Comparison of ENCODE assay signal across 8 mouse cellular contexts in genomic region chr3:84952135-84952534, GRCm38 (mm10).
DNase-seq lines count a peak whose midpoint lies in the region; ATAC-seq and TF ChIP-seq lines count a peak whose summit lies in the region.

No protein-coding gene starts in this region.

- peak; percentile 98 for TF ChIP-seq POLR2A in cortical plate, adult 2 months (IDR thresholded peaks at IDR 0.05; ENCODE audit: extremely low read depth, insufficient read depth, low read length)

- no peaks in the 10 kb centered on the region for H3K36me3 ChIP-seq in intestine, embryonic 16.5 days (ENCODE audit: control insufficient read depth, insufficient read depth, low read length)
- H3K36me3 ChIP-seq in midbrain, embryonic 12.5 days, result no peaks in the 10 kb centered on the region
- H3K36me3 ChIP-seq in stomach, embryonic 14.5 days (ENCODE audit: control insufficient read depth, insufficient read depth, low read length), result no peaks in the 10 kb centered on the region

- no peak for TF ChIP-seq CTCF in cortical plate, adult 2 months (IDR thresholded peaks at IDR 0.05; ENCODE audit: extremely low read depth, insufficient read depth, low read length)

- H3K9me3 ChIP-seq in intestine, embryonic 16.5 days (ENCODE audit: control insufficient read depth, low read length), result no peaks in the 10 kb centered on the region
- no peaks in the 10 kb centered on the region for H3K9me3 ChIP-seq in midbrain, embryonic 12.5 days
- no peaks in the 10 kb centered on the region for H3K9me3 ChIP-seq in stomach, embryonic 14.5 days (ENCODE audit: control insufficient read depth, low read depth, low read length)

- peak; percentile 100 for ATAC-seq in intestine, embryonic 16.5 days
- ATAC-seq in midbrain, embryonic 12.5 days (ENCODE audit: low FRiP score, low read depth), result peak; percentile 97
- peak; percentile 99 for ATAC-seq in stomach, embryonic 14.5 days (ENCODE audit: insufficient number of reproducible peaks, insufficient read depth, low FRiP score, low read depth)

- H3K27me3 ChIP-seq in intestine, embryonic 16.5 days (replicated peaks; ENCODE audit: control insufficient read depth, insufficient read depth, low read length), result no peaks in the 10 kb centered on the region
- no peaks in the 10 kb centered on the region for H3K27me3 ChIP-seq in midbrain, embryonic 12.5 days
- no peaks in the 10 kb centered on the region for H3K27me3 ChIP-seq in stomach, embryonic 14.5 days (ENCODE audit: control insufficient read depth, insufficient read depth, low read length)

- peak overlapping the region; percentile 64 for H3K9ac ChIP-seq in intestine, embryonic 16.5 days (ENCODE audit: low read depth, low read length)
- H3K9ac ChIP-seq in midbrain, embryonic 12.5 days (replicated peaks), result peak overlapping the region; percentile 67
- H3K9ac ChIP-seq in stomach, embryonic 14.5 days (replicated peaks; ENCODE audit: low read depth, low read length), result peak overlapping the region; percentile 30; the same call in 1 of the 2 replicates

- H3K4me1 ChIP-seq in cortical plate, adult 2 months (ENCODE audit: control insufficient read depth, insufficient read depth, low read length), result no peaks in the 10 kb centered on the region
- no peaks in the 10 kb centered on the region for H3K4me1 ChIP-seq in intestine, embryonic 16.5 days (ENCODE audit: control insufficient read depth, insufficient read depth, low read length)
- peaks cover 10% of the 10 kb centered on the region; the same call in 1 of the 2 replicates for H3K4me1 ChIP-seq in midbrain, embryonic 12.5 days
- H3K4me1 ChIP-seq in stomach, embryonic 14.5 days (ENCODE audit: control insufficient read depth, insufficient read depth, low read length), result no peaks in the 10 kb centered on the region

- H3K27ac ChIP-seq in cortical plate, adult 2 months (ENCODE audit: insufficient read depth, low read length), result peak overlapping the region; percentile 78
- H3K27ac ChIP-seq in intestine, embryonic 16.5 days (ENCODE audit: low read length), result peak overlapping the region; percentile 65
- H3K27ac ChIP-seq in midbrain, embryonic 12.5 days (replicated peaks), result peak overlapping the region; percentile 90
- peak overlapping the region; percentile 84; the same call in 1 of the 2 replicates for H3K27ac ChIP-seq in stomach, embryonic 14.5 days (ENCODE audit: low read length)

- H3K4me3 ChIP-seq in cortical plate, adult 2 months (ENCODE audit: insufficient read depth, low read length), result peak overlapping the region; percentile 80
- peak overlapping the region; percentile 45 for H3K4me3 ChIP-seq in intestine, embryonic 16.5 days (ENCODE audit: low read length)
- H3K4me3 ChIP-seq in midbrain, embryonic 12.5 days, result peak overlapping the region; percentile 55
- H3K4me3 ChIP-seq in stomach, embryonic 14.5 days (ENCODE audit: low read depth, low read length), result peak overlapping the region; percentile 36

- 16% methylated on average over 13 of the region's 13 CpGs for WGBS in intestine, embryonic 16.5 days
- WGBS in midbrain, embryonic 12.5 days, result 4% methylated on average over 13 of the region's 13 CpGs
- 11% methylated on average over 13 of the region's 13 CpGs for WGBS in stomach, embryonic 14.5 days

- H3K4me2 ChIP-seq in intestine, embryonic 16.5 days (ENCODE audit: low read depth, low read length), result peak overlapping the region; percentile 62
- H3K4me2 ChIP-seq in midbrain, embryonic 12.5 days (replicated peaks), result peak overlapping the region; percentile 65
- H3K4me2 ChIP-seq in stomach, embryonic 14.5 days (replicated peaks; ENCODE audit: low read depth, low read length), result peak overlapping the region; percentile 58

- DNase-seq in R1 (ENCODE audit: low read depth, low spot score), result peak; percentile 88
- peak; percentile 19 to 21 for DNase-seq in gastrocnemius, postnatal 4 days (ENCODE audit: low spot score in 2 of 2)
- peak; percentile 79 to 87 for DNase-seq in left cerebral cortex, adult 9 months (ENCODE audit: low spot score in 2 of 2)
- no peak for DNase-seq in thymus, postnatal 4 days
